Mouse (Mus musculus) gastrocnemius, adult 2 months (tissue): ENCODE measurements at regions not wholly inside any gene's neighbourhood (a gene's known extent, or its start where the extent isn't known, plus 50 kb on each side); places are given as distances from the start of the nearest gene placed in this dataset.
"Not testable (repeated sequence)": the region's sequence is repeated elsewhere in the genome, so short reads cannot be mapped to it uniquely, and the experiment has no call there.

Experiments used
- DNase-seq: peaks from one replicate; pipeline ENCODE4 v3.0.0; 2022
- H3K27ac ChIP-seq: fragments of 200-600 bp; 2 replicates; pipeline ENCODE4 v1.8.1; 2022; ENCODE audit warnings: mild to moderate bottlenecking
- H3K4me3 ChIP-seq: fragments of 200-600 bp; 2 replicates; pipeline ENCODE4 v1.8.1; 2022; ENCODE audit warnings: mild to moderate bottlenecking, moderate library complexity
- CTCF ChIP-seq: fragments of 200-600 bp; IDR thresholded peaks from 2 replicates; pipeline ENCODE4 v1.8.1; 2022; ENCODE audit warnings: antibody characterized with exemption, mild to moderate bottlenecking, moderate library complexity
- intact Hi-C: fragments of 180-260 bp; cut with DNase I; formaldehyde crosslinking; loops from one replicate; pipeline ENCODE4 v1.15.1; 2025

DNA sequence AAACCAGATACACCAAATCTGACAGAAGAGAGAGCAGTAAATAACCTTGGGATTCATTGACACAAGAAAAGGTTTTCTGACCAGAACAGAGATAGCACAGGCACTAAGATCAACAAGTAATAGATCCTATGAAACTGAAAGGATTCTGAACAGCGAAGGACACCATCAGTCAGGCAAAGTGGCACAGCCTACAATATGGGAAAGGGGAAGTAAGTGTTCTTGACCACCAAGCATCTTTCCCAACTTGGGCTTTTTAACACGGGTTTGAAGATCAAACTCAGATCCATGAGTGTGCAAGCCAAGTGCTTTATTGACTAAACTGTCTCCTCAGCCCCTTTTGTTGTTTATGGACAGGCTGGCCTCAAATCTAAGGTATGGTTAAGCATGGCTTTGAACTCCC lies 284.9 kb upstream of the Tgfbr2 start:
- no peak for DNase-seq
- TF ChIP-seq CTCF: no peak
- intact Hi-C loops: no loop called here

DNA sequence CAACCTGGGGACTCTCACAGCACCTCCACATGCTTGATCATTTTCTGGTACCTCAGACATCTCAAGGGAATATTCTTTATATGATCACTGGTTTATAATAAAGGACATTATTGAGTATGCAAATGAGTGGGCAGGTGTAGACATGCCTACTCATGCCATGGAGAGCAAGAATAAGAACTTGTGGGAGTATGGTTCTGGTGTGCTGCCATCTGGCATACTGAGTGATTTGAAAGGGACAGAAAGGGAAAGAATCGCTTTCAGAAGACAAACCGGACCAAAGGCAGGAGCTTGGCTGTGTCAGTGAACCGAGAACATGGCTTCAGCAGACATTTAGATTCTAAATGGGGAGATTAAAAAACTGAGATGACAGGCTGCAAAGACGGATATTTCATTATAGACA lies 276.9 kb upstream of the Tgfbr2 start:
- H3K4me3 ChIP-seq: no peak overlapping the region
- TF ChIP-seq CTCF: no peak
- no peak overlapping the region for H3K27ac ChIP-seq
- intact Hi-C loops: no loop called here
- DNase-seq: no peak

More for the DNA sequence above, 284.9 kb upstream of the Tgfbr2 start:
- Histone ChIP-seq H3K4me3 (no peak overlapping the region), H3K27ac (no peak overlapping the region)

DNA sequence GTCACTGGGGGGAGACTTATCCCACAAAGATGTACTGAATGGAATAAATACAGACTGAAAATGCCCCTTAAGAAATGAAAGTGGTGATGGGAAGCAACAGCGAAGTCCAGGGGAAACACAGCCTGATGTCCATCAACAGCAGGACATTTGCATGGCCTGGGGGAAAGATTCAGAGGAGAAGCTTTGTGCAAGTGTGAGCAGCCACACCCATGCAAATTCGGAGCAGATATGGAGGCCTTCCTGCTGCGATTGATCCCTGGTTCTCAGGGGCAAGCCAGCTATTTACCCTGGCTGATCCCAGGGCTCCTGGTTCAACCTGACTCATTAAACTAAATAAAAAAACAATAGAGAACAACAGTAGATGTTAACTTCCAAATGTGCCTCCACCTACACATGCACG lies 275.7 kb upstream of the Tgfbr2 start:
- Histone ChIP-seq H3K27ac (no peak overlapping the region), H3K4me3 (no peak overlapping the region)
- intact Hi-C loops: no loop called here
- no peak for DNase-seq
- no peak for TF ChIP-seq CTCF

DNA sequence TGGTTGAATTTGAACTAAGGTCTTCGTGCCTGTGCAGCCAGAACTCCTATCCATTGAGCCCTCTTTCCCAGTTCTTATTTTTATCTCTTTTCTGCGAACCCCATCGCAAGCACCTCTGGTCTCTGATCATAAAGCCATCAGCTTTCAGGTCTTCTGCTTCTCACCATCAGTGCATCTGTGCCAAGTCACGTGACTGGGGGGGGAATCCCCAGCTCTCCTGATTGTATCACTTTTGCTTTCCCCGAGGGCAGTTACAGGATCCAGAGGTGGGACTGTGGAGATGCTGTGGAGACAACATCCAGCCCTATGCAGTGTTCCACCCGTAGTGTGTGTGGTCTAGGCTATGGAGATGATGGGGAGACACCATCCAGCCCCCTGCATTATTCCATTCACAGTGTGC lies 272.6 kb upstream of the Tgfbr2 start:
- intact Hi-C loops: no loop called here
- no peak for TF ChIP-seq CTCF
- Histone ChIP-seq H3K4me3 (no peak overlapping the region), H3K27ac (no peak overlapping the region)
- DNase-seq: no peak

DNA sequence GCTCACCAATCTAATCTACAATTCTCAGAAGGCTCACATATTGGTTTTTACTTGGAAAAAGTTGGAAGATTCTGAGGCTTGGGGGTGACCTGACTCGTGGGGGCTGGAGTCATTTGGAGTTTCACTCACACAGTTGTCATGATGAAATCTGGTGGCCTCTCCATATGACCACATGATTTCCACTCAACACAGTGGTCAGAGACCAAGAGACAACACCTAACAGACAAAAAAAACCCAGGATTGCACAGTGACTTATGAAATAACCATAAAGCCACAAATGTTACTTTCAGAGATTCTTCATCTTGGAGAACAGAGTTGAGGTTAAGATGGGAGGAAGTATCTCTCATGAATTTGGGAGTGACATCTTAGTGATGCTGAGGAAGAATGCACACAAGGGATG lies 263.4 kb upstream of the Tgfbr2 start:
- no peak for DNase-seq
- TF ChIP-seq CTCF: no peak
- H3K27ac ChIP-seq: no peak overlapping the region
- no peak overlapping the region for H3K4me3 ChIP-seq
- intact Hi-C loops: no loop called here

DNA sequence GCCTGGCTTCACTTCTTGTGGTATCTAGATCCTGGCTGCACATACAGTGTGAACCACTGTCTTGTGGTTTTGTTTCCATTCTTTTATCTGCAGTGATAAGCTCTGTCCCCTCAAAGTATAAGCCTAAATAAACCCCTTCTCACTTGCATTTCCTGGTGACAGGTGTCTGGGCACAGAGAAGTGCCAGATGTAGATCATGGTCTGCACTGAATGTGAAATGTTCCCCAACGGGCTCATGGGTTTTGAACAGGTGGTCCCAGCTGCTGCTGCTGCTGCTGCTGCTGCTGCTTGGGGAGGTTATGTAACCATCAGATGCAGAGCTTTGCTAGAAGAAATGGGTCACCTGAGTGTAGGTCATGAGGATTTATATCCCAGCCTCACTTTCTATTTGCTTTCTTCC lies 259.3 kb upstream of the Tgfbr2 start:
- intact Hi-C loops: no loop called here
- Histone ChIP-seq H3K4me3 (no peak overlapping the region), H3K27ac (no peak overlapping the region)
- TF ChIP-seq CTCF: no peak
- no peak for DNase-seq

DNA sequence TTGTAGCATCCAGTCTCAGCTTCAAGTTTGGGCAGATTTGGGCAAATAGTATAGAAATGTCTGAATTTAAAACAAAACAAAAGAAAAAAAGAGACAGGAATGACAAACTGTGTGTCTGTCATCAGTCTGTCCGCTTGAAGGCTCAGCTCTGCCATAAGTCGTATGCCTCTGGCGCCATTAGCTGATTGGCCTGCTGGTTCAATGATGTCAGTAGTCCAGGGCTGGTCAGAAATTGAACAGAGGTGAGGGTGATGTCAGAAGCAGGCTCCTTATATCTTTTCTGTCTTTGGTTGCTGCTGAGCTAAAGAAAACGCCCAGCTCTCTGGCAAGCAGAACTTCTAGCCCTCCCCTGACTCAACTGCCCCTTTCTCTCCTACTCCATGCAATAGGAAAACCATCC lies 253.9 kb upstream of the Tgfbr2 start:
- DNase-seq: no peak
- intact Hi-C loops: loop anchor here (10.0 kb wide), 1 partner anchor 1536 kb away; no protein-coding TSS in a partner anchor

DNA sequence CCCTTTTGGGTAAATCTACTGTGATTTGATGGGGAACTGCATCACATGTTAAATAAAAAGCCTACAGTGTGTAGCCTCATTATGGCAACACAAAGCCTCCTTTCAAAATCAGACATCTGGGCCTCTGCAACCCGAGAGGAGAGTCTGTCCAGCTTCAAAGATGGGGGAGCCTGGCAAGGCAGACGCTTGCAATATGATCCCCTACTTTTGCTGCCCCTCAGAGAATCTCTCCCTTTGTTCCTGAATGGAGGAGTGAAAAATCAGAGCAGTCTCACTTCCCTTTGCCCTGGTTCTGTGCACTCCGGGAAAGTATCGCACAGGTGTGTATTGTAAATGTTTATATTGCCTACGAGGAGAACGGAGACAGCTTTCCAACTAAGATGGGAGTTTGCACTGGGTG lies 253.3 kb upstream of the Tgfbr2 start:
- intact Hi-C loops: loop anchor here (10.0 kb wide), 1 partner anchor 1536 kb away; no protein-coding TSS in a partner anchor
- H3K4me3 ChIP-seq: no peak overlapping the region
- no peak for DNase-seq
- no peak overlapping the region for H3K27ac ChIP-seq
- TF ChIP-seq CTCF: no peak

More for the DNA sequence above, 253.9 kb upstream of the Tgfbr2 start:
- H3K27ac ChIP-seq: no peak overlapping the region
- H3K4me3 ChIP-seq: no peak overlapping the region
- TF ChIP-seq CTCF: no peak

DNA sequence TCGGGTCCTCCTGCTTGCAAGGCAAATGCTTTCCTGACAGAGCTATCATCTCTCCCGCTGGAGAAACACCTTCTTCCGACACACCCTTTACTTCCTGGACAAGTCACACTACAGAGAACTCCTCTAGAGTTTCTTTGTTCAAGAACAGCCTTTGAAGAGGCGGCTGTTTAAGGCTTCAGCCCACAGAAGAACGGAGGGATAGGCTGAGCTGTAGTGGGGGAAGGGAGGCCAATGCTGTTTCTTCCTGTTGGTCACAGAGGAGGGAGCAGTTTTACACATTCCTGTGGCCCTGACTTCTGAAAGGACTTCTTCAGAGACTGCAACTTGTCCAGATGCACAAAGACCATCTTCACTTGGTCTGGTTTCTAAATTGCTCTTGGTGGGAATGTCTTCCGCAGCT lies 252.1 kb upstream of the Tgfbr2 start:
- H3K27ac ChIP-seq: no peak overlapping the region; the same call in 1 of the 2 replicates
- TF ChIP-seq CTCF: no peak
- DNase-seq: peak; percentile 24
- intact Hi-C loops: loop anchor here (2.0 to 10.0 kb wide), 2 partner anchors 126 to 1538 kb away; no protein-coding TSS in a partner anchor
- no peak overlapping the region for H3K4me3 ChIP-seq

DNA sequence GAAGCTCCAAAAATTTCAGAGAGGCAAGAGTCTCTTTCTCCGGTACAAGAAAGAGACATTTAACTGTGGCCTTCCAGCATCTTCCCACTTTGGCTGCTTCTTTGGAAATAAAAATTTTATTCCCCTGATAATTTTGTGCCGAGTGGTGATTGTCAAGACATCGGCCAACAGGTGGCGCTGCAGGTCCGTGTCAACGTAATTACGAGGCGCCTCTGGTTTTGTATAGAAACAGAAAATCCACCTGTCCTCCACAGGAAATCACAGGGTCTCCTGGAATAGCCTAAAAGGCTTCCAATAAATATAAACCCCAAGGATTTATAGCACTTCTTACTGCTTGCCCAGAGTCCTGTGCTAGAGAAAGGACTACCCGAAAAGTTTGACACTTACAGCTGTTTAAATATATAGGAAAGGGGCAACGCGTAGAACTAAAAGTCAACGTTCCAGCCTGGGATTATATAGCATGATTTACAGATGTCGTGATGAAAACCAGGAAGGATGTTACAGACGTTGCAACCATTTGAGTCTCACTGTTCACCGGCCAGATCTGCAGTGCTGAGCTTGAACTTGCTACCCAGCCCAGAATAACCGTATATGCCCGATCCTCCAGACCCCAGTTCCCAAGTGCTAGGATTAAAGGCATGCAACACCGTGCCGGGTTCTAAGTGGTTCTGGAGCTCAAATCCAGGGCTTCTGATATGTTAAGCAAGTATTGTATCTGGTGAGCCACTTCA lies 251.3 kb upstream of the Tgfbr2 start:
- peak; percentile 91 for TF ChIP-seq CTCF
- H3K27ac ChIP-seq: no peak overlapping the region
- peak; percentile 87 for DNase-seq
- intact Hi-C loops: loop anchor here (2.0 to 10.0 kb wide), 2 partner anchors 126 to 1538 kb away; no protein-coding TSS in a partner anchor
- H3K4me3 ChIP-seq: peak overlapping the region; percentile 36

DNA sequence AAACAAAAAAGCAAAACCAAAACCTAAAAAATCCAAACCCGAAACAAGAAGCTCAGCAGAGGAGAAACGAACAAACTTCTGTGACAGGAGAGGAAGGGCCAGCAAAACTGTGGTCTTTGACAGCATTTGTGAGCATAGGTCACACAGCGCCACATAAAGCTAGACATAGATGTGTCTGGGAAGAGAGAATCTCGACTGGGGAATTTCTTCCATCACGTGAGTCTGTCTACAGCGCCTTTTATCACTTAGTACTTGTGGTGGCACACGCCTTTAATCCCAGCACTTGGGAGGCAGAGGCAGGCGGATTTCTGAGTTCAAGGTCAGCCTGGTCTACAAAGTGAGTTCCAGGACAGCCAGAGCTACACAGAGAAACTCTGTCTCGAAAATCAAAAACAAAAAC lies 250.2 kb upstream of the Tgfbr2 start:
- not testable (repeated sequence) for H3K4me3 ChIP-seq, H3K27ac ChIP-seq, DNase-seq
- intact Hi-C loops: loop anchor here (10.0 kb wide), 1 partner anchor 1539 kb away; no protein-coding TSS in a partner anchor

DNA sequence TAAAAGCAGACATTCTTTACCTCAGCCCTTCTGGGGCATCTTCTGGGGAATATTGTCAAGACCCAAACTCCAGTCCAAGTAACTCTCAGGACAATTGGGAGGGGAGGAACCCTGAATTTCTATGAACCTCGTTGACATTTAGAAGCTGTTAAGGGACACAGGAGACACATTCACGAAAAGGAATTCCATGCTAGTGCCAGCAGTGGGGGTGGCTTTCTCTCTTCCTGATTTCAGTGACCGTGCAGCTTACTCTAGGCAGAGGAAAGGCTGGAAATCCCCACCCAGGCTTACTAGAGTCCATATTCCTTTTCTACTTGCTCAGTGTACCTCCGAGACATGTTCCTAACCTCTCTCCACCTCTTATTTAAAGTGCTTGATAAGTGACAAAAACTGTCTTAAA lies 239.9 kb upstream of the Tgfbr2 start:
- H3K27ac ChIP-seq: no peak overlapping the region
- intact Hi-C loops: no loop called here
- H3K4me3 ChIP-seq: no peak overlapping the region
- DNase-seq: no peak
- TF ChIP-seq CTCF: no peak

DNA sequence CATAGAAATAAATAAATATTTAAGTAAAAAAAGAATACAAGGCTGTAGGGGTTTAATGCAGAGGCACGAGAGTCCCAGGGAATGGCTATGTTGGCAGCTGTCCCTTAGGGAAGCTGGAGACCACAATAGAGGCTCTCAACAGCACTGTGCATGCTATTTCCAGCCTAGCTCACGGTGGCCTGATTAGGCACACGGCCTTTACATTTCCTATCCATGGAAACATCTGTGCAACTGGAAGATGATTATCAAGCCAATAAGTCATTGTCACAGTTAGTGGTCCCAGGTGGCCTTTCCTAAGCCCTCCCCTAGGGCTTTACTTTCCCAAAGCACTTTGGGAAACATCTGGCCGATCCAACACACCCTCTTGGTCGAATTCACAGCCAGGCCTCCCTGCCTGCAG lies 235.9 kb upstream of the Tgfbr2 start:
- Histone ChIP-seq H3K4me3 (no peak overlapping the region), H3K27ac (no peak overlapping the region)
- intact Hi-C loops: no loop called here
- no peak for TF ChIP-seq CTCF
- DNase-seq: no peak

DNA sequence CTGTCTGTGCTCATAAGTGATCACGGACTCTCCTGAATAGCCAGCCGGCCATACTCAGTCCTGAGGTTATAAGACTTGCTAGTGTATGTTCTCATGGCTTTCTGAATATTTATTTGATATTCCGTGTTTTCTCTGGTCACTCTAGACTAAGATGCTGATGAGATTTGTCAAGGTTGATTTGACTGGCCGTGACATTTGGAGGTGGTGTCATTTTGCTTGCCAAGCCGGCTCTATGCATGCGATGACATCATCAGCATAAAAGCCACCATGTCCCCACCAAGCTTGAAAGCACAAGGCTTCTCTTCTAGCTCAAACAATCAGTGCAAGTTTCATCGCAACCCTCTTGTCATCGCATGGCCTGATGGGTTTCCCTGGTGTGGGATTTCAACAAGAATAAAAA lies 235.3 kb upstream of the Tgfbr2 start:
- no peak for DNase-seq
- Histone ChIP-seq H3K27ac (no peak overlapping the region), H3K4me3 (no peak overlapping the region)
- no peak for TF ChIP-seq CTCF
- intact Hi-C loops: no loop called here
